Mouse (Mus musculus): ENCODE data around the gene Sord. TPM values are rescaled to one million over a fixed set of nuclear protein-coding genes. Genes with fewer than 3 reads are reported as not detected.
"Not testable (repeated sequence)": the region's sequence is repeated elsewhere in the genome, so short reads cannot be mapped to it uniquely, and the experiment has no call there.

Gene Sord
- polyA plus RNA-seq (2016; fragmentation: Nextera tagmentation; extraction: Ambion mirVana) = 16.7 and 17.4 TPM in 2 replicates

- peak within 1 kb of the TSS; percentile 53 for H3K4me3 ChIP-seq
- H3K9me3 ChIP-seq = no peaks in the 10 kb centered on the region
- WGBS = 1% methylated on average over 35 of the region's 35 CpGs
- H3K4me2 ChIP-seq (replicated peaks) = peak within 1 kb of the TSS; percentile 90
- no peak within 1 kb of the TSS for H3K27ac ChIP-seq
- H3K36me3 ChIP-seq = no peaks in the 10 kb centered on the region
- H3K27me3 ChIP-seq (replicated peaks) = no peaks in the 10 kb centered on the region
- peak within 1 kb of the TSS; percentile 59 for H3K9ac ChIP-seq
- peak; percentile 96 for ATAC-seq (ENCODE audit: low FRiP score, low read depth)
- H3K4me1 ChIP-seq = 0 out of 2 replicates have a peak, but pooled peaks cover 5% of the 10 kb centered on the region
Observed at GRCm38 (mm10) chr2:122234611-122235288, at the start of gene Sord. Gene Sord (plus strand): TSS chr2:122234749.

DNA sequence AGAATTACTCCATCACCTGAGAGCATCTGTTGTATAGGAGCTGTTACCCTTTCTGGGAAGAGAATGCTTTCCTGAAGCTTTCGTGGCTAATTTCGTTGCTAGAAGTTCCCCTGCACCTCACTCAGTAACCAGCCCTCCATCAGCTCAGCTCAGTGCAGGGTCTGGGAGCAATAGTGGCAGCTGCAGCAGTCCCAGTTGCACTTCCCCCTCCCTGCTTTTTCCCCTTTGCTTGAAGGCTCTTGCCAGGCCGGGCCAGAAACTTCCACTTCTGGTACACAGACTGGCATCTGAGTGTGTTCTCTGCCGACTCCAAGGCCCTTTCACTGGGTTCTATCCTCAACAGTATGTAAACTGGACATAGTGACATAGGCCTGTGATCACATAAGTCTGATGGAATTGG, 49.5 kb upstream of the Sord start:
- 90% methylated on average over 4 of the region's 4 CpGs for WGBS
- Histone ChIP-seq H3K9me3 (no peaks in the 10 kb centered on the region), H3K27me3 (replicated peaks) (no peaks in the 10 kb centered on the region), H3K27ac (no peak overlapping the region), H3K36me3 (no peaks in the 10 kb centered on the region), H3K4me3 (no peak overlapping the region), H3K9ac (no peak overlapping the region), H3K4me2 (replicated peaks) (no peak overlapping the region), H3K4me1 (no peaks in the 10 kb centered on the region)
- no peak for ATAC-seq (ENCODE audit: low FRiP score, low read depth)

DNA sequence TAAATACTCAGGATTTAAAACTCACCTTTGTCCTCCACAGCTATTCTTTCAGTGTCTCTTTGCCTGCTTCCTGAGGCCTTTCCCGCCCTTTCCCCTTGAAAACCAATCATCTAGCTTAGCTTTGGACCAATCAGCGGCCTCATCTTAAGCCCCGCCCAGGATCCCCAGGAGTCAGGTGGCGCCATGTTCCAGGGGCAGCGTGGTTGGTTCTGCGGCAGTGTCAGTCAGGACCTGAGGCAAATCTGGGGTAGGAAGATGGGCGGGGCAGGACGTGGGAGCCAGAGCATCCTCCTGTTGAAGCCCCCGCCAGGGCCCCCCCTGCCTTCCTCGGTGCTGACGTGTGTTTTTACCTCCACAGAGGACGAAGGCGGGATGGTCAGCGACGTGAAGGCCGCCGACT, 48.4 kb upstream of the Sord start, which contains the start of the genes Patl2 and Terb2:
TSS of gene Patl2 (minus strand) at position 84 of the 400 bp plus-strand sequence.
TSS of gene Terb2 (plus strand) at position 167 of the 400 bp plus-strand sequence.
- Histone ChIP-seq H3K4me1 (no peaks in the 10 kb centered on the region), H3K36me3 (no peaks in the 10 kb centered on the region), H3K27me3 (replicated peaks) (no peaks in the 10 kb centered on the region), H3K9ac (no peak within 1 kb of the TSS), H3K4me3 (no peak within 1 kb of the TSS), H3K4me2 (replicated peaks) (no peak within 1 kb of the TSS), H3K27ac (no peak within 1 kb of the TSS), H3K9me3 (no peaks in the 10 kb centered on the region)
- 89% methylated on average over 17 of the region's 17 CpGs for WGBS
- no peak for ATAC-seq (ENCODE audit: low FRiP score, low read depth)

- no peaks in the 10 kb centered on the region for H3K27me3 ChIP-seq (replicated peaks)
- H3K9ac ChIP-seq = no peak overlapping the region
- H3K9me3 ChIP-seq = no peaks in the 10 kb centered on the region
- no peak overlapping the region for H3K27ac ChIP-seq
- ATAC-seq (ENCODE audit: low FRiP score, low read depth) = no peak
- H3K36me3 ChIP-seq = no peaks in the 10 kb centered on the region
- no peak overlapping the region for H3K4me2 ChIP-seq (replicated peaks)
- 94% methylated on average over 3 of the region's 3 CpGs for WGBS
- no peaks in the 10 kb centered on the region for H3K4me1 ChIP-seq
- no peak overlapping the region for H3K4me3 ChIP-seq
Observed at GRCm38 (mm10) chr2:122186751-122187150, 47.8 kb upstream of the Sord start.

DNA sequence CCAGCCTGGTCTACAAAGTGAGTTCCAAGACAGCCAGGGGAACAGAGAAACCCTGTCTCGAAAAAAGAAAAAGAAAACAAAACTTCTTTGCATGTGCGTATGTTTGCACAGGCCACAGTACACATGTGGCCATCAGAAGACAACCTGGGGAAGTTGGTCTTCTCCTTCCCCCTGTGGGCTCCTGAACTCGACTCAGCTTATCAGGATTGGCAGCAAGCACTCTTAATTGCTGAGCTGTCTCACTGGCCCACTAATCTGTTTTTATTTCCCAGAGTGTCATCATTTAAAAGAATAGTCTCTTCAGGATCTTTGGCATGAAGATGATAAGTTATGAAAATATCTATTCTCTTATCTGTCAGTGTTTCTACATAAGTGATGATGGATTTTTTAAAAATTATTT, 42.7 kb upstream of the Sord start:
- H3K9me3 ChIP-seq = no peaks in the 10 kb centered on the region
- H3K9ac ChIP-seq = no peak overlapping the region
- no peaks in the 10 kb centered on the region for H3K4me1 ChIP-seq
- H3K27me3 ChIP-seq (replicated peaks) = no peaks in the 10 kb centered on the region
- H3K27ac ChIP-seq = no peak overlapping the region
- H3K4me3 ChIP-seq = no peak overlapping the region
- no peak for ATAC-seq (ENCODE audit: low FRiP score, low read depth)
- no peak overlapping the region for H3K4me2 ChIP-seq (replicated peaks)
- WGBS = 79% methylated on average over 3 of the region's 3 CpGs
- H3K36me3 ChIP-seq = no peaks in the 10 kb centered on the region

- H3K4me1 ChIP-seq = no peaks in the 10 kb centered on the region
- H3K4me2 ChIP-seq (replicated peaks) = no peak overlapping the region
- peak; percentile 68 for ATAC-seq (ENCODE audit: low FRiP score, low read depth)
- WGBS = 67% methylated on average over 1 of the region's 1 CpGs
- H3K27ac ChIP-seq = no peak overlapping the region
- H3K27me3 ChIP-seq (replicated peaks) = no peaks in the 10 kb centered on the region
- no peaks in the 10 kb centered on the region for H3K9me3 ChIP-seq
- H3K36me3 ChIP-seq = no peaks in the 10 kb centered on the region
- H3K4me3 ChIP-seq = no peak overlapping the region
- H3K9ac ChIP-seq = no peak overlapping the region
Observed at GRCm38 (mm10) chr2:122194509-122194929, 40.0 kb upstream of the Sord start.

- Histone ChIP-seq H3K27ac (no peak overlapping the region), H3K9ac (no peak overlapping the region), H3K27me3 (replicated peaks) (no peaks in the 10 kb centered on the region), H3K9me3 (no peaks in the 10 kb centered on the region), H3K4me1 (no peaks in the 10 kb centered on the region), H3K4me3 (no peak overlapping the region), H3K36me3 (no peaks in the 10 kb centered on the region), H3K4me2 (replicated peaks) (no peak overlapping the region)
- WGBS = 90% methylated on average over 1 of the region's 1 CpGs
- no peak for ATAC-seq (ENCODE audit: low FRiP score, low read depth)
Observed at GRCm38 (mm10) chr2:122201501-122201900, 33.0 kb upstream of the Sord start.

DNA sequence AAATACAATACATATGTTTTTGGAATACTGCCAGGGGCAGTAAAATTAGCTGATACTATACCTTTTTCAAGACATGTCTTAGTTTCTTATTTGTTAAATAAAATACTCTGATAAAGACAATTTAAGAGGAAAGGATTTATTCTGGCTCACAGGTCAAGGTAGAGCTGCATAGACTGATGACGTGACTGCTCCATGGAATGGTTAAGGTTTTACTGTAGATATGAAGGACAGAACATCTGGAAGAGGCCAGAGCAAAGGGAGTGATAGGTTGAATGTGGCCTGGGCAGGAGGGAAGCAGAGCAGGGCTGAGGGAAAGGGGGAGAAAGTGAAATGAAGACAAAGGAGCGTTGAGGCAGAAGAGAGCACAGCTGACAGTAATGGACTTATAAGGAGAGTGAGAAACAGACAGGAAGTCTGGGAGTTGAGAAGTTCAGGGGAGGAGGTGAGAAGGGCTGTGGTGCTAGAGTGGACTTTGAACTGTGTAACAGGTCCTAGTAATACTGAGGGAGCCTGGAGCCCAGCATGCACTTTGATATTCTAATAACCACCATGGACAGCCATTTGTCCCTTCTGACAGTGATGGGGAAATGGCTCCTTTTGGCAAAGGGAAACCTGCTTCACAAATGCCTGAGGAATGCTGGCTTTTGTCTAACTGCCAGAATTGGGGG, 28.0 kb upstream of the Sord start:
- ATAC-seq (ENCODE audit: low FRiP score, low read depth) = no peak
- Histone ChIP-seq H3K4me3 (no peak overlapping the region), H3K4me2 (replicated peaks) (no peak overlapping the region), H3K27ac (no peak overlapping the region), H3K27me3 (replicated peaks) (no peaks in the 10 kb centered on the region), H3K4me1 (no peaks in the 10 kb centered on the region), H3K9ac (no peak overlapping the region), H3K9me3 (no peaks in the 10 kb centered on the region), H3K36me3 (no peaks in the 10 kb centered on the region)
- 74% methylated on average over 2 of the region's 2 CpGs for WGBS

GRCm38 (mm10) chr2:122210534-122211228, 23.9 kb upstream of the Sord start:
- ATAC-seq (ENCODE audit: low FRiP score, low read depth) = peak; percentile 68; the same call in 1 of the 2 replicates
- no peak overlapping the region for H3K9ac ChIP-seq
- H3K27me3 ChIP-seq (replicated peaks) = no peaks in the 10 kb centered on the region
- no peak overlapping the region for H3K4me3 ChIP-seq
- H3K4me2 ChIP-seq (replicated peaks) = no peak overlapping the region
- H3K4me1 ChIP-seq = no peaks in the 10 kb centered on the region
- H3K27ac ChIP-seq = no peak overlapping the region
- no peaks in the 10 kb centered on the region for H3K36me3 ChIP-seq
- whole genome bisulfite sequencing = 38% methylated on average over 3 of the region's 3 CpGs
- no peaks in the 10 kb centered on the region for H3K9me3 ChIP-seq

DNA sequence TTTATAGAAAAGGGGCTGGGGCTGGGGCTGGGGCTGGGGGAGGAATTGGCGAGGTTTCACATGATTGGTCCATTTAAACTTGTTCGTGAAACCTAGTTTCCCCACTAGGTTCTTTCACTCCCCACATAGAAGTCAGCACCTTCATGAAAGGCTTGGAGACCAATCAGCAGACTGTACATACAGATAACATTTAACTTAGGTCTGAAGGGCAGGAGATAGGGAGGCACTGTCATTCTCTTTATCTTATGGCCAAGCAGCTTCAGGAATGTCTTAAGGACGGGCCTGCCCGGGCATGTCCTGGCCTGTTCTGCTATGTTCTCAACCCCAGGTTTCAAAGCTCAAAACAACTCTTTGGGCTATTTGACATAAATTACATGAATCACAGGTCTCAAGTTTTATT, 17.5 kb upstream of the Sord start:
- not testable (repeated sequence) for H3K9ac ChIP-seq; H3K4me2 ChIP-seq (replicated peaks); ATAC-seq (ENCODE audit: low FRiP score, low read depth); H3K27ac ChIP-seq; H3K36me3 ChIP-seq; H3K27me3 ChIP-seq (replicated peaks); H3K4me3 ChIP-seq; H3K4me1 ChIP-seq; H3K9me3 ChIP-seq
- WGBS = 96% methylated on average over 4 of the region's 4 CpGs

- no peak for ATAC-seq (ENCODE audit: low FRiP score, low read depth)
- Histone ChIP-seq H3K9me3 (no peaks in the 10 kb centered on the region), H3K4me3 (no peak overlapping the region), H3K9ac (no peak overlapping the region), H3K36me3 (no peaks in the 10 kb centered on the region), H3K27me3 (replicated peaks) (no peaks in the 10 kb centered on the region), H3K27ac (no peak overlapping the region), H3K4me1 (no peaks in the 10 kb centered on the region), H3K4me2 (replicated peaks) (no peak overlapping the region)
- WGBS = 71% methylated on average over 2 of the region's 2 CpGs
Observed at GRCm38 (mm10) chr2:122218234-122218633, 16.3 kb upstream of the Sord start.

DNA sequence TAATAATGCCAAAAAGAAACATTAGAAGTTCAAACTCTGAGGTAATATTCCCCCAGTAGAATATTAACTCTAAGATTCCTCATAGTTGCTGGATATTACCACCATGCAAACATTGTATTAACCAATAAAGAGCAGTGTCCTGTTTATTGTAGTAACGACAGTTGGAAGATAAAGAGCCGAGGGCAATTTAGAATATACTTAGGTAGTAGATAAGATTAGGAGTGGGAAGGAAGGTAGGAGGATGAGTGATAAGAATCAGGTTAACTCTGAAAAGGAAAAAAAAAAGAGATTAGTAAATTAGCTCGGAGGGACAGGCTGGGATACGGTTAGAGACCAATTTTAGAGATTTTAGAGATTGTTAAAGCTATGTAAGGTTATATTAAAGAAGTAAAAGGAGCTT, 13.2 kb upstream of the Sord start:
- Histone ChIP-seq H3K27ac (no peak overlapping the region), H3K9ac (no peak overlapping the region), H3K4me2 (replicated peaks) (no peak overlapping the region), H3K9me3 (no peaks in the 10 kb centered on the region), H3K36me3 (no peaks in the 10 kb centered on the region), H3K4me1 (no peaks in the 10 kb centered on the region), H3K4me3 (no peak overlapping the region), H3K27me3 (replicated peaks) (no peaks in the 10 kb centered on the region)
- 75% methylated on average over 4 of the region's 4 CpGs for WGBS
- no peak for ATAC-seq (ENCODE audit: low FRiP score, low read depth)

Measured in neural tube, embryonic 12.5 days (tissue).